Mouse (Mus musculus) CD4-positive, CD25-positive, alpha-beta regulatory T cell, adult 4 months (primary cell): ENCODE measurements around the gene Ptprh. TPM values are rescaled to one million over a fixed set of nuclear protein-coding genes. Genes with fewer than 3 reads are reported as not detected.
"Not testable (repeated sequence)": the region's sequence is repeated elsewhere in the genome, so short reads cannot be mapped to it uniquely, and the experiment has no call there.

Experiments used
- ATAC-seq: one replicate; pipeline ENCODE4 v1.8.0; 2017
- polyA plus RNA-seq, 2 experiments: library from polyadenylated mRNA; unstranded; fragments of 100-300 nt; shearing (Covaris generic); gene quantifications; one replicate each; pipeline ENCODE4 v1.2.1; 2017

Gene Ptprh
- polyA plus RNA-seq, 2 experiments from 2014 or later: not detected

DNA sequence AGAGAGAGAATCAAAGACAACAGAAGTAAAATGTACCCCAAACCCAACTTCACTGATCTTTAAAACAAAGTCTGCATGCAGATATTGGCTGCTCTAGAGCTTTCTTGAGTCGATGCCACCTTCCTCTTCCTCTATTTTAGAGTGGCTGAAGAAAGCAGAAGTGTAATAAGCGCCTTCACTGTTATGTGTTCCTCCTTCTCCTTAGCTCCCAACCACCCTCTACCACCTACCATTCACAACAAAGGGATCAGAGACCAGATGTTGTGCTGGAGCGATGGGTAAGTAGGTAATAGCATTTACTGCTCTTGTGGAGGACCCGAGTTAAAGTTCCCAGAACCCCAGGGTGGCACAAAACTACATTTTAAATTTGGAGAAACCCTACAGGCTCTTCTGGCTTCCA is 6.8 kb downstream of the Ptprh start:
- not testable (repeated sequence) for ATAC-seq

DNA sequence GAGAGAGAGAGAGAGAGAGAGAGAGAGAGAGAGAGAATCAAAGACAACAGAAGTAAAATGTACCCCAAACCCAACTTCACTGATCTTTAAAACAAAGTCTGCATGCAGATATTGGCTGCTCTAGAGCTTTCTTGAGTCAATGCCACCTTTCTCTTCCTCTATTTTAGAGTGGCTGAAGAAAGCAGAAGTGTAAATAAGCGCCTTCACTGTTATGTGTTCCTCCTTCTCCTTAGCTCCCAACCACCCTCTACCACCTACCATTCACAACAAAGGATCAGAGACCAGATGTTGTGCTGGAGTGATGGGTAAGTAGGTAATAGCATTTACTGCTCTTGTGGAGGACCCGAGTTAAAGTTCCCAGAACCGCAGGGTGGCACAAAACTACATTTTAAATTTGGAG is 22.4 kb downstream of the Ptprh start:
- ATAC-seq: not testable (repeated sequence)

DNA sequence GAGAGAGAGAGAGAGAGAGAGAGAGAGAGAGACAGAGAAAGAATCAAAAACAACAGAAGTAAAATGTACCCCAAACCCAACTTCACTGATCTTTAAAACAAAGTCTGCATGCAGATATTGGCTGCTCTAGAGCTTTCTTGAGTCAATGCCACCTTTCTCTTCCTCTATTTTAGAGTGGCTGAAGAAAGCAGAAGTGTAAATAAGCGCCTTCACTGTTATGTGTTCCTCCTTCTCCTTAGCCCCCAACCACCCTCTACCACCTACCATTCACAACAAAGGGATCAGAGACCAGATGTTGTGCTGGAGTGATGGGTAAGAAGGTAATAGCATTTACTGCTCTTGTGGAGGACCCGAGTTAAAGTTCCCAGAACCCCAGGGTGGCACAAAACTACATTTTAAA is 31.5 kb downstream of the Ptprh start:
- ATAC-seq: not testable (repeated sequence)

DNA sequence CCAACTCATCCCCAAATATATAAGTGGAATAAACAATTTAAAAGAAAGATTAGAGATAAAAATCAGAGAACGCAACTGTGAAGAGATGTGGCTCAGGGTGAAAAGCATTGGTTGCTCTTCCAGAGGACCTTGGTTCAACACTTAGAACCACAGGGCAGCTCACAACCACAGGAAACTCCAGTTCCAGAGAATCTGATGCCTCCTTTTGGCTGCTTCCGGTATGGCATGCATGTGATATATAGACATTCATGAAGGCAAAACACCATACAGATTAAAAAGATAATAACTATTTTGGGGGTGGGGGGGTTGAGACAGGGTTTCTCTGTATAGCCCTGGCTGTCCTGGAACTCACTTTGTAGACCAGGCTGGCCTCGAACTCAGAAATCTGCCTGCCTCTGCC is 41.2 kb downstream of the Ptprh start:
- no peak for ATAC-seq

DNA sequence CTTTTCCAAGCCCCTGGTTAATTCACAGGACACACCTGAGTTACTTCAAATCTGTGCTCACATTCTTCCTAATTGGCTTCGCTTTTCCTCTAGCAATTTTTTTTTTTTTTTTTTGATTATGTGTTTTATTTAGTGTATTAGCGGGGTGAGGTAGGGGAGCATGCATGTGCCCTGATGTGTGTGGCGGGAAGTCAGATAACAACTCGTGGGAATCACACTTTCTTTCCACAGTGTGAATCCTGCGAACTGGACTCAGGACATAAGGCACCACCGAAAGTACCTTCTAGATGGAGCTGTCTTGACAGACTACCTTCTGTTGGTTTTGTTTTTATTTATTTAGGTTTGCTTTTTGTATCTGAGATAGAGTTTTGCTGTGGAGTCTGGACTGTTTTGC is 46.7 kb downstream of the Ptprh start:
- no peak for ATAC-seq

DNA sequence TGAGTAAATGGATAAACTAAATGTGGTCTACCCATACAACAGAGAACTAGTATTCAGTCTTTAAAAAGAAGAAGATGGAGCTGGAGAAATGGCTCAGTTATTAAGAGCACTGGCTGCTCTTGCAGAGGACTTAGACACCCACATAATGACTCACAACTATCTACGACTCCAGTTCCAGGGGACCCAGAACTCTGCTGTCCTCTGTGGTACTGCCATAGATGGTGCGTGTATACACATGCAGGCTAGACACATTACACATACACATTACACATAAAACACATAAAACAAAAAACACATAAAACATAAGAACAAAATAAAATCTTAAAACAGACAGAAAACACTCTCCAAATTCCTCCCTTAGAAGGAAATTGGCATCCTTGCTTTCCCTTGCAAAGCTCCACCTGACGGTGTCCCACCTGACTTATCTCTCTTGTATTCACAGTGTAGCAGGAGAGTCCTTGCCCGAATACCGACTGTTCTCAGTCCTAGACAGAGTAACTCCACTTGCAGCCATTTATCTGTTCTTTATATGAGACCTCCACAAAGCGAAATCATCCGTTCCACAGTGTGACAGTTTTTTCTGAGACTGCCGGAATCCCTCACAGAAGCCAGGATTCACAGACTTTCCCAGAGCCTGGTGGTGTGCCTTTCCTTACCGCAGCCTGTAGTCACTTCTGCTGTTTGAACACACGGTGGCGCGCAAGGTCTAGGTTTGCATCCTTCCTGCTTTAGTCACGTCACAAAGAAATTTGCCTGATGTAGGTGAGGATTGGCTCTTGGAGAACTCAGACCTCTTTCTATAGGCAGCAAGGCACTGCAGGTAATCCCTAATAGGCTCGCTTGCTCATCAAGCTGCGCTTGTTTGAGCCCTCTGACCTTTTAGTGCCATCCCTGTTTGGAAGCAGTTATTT is 47.3 kb downstream of the Ptprh start:
- peak; percentile 100 for ATAC-seq

DNA sequence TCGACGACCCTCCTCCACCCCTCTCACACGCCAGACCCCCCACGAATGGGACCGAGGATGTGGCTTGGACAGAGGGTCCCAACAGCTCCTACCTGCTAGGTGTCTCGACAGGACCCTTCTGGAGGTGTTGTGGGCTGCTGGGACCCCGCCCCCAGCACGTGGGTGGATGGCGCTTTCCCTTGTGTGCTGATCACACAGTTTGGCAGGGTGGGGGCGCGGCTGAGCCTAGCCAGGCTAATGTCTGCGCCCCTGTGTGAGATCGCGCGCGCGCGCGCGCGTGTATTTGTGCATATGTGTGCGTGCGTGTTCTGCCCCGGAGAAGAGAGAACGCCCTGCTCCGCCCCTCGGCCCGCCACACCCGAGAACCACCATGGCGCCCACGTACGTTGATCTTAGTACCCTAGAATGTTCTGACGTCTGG is 56.6 kb downstream of the Ptprh start, which contains the start of gene Syt5:
TSS of gene Syt5 (minus strand) at position 321 of the 421 bp plus-strand sequence.
- no peak for ATAC-seq

DNA sequence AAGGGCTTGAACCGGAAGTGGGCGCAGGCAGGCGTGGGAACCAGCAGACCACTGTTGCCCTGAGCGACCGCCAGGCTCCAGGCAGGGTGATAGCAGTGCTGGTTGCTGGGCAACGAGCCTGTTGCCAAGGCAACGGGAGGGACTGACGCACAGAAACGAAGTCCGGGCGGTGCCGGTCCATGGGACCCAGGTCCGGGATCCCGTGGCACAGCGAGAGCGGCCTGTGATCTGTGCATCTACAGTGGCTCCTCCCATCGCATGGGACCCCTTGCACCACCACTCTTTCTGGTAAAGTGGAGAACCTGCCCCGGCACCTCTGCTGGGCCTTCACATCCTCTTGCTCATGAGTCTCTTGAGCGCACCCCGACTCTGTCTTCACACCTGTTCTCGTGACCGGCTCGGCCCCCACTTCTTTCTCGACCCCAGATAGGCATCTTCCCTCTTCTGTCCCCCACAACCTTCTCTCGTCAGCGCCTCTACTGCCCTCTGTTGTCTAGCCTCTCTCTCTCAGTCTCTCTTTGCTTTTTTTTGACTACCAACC is 57.2 kb downstream of the Ptprh start:
- no peak for ATAC-seq

DNA sequence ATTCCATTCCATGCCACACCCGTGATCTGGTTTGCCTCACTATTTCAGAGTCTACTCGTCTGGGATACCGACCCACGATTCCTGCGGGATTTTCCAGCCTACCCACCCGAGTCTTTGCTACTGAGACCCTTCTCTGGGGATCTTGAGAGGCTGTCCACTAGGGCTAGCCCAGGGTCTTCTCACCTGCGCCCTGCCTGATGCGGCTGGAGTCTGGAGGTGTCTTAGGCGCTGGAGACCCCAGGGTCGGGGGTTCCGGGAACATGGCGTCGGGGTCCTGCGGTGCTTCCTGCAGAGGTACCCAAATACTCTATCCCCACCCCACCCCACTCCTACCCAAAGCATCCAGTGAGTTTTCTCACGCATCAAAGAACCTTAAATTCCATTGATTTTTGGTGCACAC is 57.8 kb downstream of the Ptprh start:
- ATAC-seq: no peak

DNA sequence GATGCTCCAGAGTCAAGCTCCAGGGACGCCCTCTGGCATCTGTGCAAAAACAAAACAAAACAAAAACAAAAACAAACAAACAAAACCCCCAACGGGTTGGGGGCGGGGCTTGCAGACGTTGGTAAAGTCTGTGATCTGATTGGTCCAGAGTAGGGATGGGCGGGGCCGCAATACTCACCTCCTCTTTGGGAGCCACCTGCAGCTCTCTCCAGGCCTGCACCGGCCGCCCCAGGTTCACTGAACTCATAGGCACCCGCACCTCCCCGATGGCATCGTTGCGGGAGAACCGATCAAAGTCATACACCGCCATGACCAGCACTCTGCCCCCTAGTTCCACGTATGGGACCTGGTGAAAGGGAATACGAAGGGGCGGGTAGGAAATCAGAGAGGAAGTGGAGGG is 61.8 kb downstream of the Ptprh start:
- ATAC-seq: no peak

DNA sequence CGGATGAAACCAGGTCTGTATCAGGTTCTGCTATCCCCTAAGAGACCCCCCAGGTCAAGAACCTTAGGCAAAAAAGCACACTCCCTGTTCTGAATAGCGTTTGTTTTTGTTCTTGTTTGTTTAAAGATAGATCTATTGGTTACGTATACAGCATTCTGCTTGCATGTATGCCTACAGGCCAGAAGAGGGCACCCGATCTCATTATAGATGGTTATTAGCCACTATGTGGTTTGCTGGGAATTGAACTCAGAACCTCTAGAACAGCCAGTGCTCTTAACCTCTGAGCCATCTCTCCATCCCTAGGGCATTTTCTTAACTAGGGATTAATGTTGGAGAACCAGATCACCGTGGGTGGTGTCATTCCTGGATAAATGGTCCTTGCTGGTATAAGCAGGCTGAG is 62.5 kb downstream of the Ptprh start:
- ATAC-seq: no peak

DNA sequence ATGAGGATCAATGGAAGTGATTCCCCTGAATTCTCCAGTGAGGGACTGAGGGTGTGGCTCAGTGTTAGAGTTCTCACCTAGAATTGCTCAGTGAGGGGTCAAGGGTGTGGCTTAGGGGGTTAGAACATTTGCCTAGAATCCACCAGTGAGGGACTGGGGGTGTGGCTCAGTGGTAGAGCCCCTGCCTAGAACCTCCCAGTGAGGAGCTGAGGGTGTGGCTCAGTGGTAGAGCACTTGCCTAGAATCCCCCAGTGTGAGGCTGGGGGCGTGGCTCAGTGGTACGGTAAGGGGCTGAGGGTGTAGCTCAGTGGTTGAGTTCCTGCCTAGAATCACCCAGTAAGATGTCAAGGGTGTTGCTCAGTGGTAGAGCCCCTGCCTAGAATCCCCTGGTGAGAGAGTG is 64.8 kb downstream of the Ptprh start:
- no peak for ATAC-seq

DNA sequence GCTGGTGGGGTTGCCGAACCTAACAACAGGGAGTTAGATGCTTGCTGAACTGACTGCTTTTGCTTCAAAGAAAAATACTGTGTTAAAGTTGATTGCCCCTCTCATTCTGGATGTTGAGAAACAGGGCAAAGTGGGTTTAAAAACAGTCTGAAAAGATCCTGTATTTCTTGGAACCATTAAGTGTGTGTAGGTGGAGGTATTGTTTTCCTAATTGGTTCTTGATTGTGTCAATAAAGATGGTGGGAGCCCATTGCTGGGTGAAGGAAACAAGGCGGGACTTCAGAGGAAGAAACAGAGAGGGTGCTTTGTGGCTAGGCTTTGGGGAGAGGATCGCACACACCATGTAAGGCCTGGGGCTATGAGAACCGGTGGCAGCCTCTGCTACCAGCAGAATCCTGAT is 66.7 kb downstream of the Ptprh start:
- ATAC-seq: no peak

DNA sequence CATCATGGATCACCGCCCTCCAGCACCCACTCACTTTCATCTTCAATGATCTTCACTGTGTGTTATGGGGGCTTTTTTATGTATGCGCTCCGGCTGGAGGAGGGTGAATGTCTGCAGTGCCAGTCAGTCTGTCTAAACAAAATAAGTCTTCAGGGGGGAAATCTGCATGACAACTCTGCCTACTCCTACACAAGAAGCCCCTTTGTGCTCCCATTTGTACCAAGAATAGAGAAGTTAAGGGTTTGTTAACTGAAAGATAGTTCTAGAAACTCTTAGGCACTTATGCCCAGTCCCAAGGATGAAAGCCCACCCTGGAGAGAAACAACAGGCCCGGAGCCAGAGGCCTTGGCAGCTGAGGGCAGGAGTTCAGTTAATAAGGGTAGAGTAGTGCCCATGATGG is 67.5 kb downstream of the Ptprh start:
- ATAC-seq: no peak

DNA sequence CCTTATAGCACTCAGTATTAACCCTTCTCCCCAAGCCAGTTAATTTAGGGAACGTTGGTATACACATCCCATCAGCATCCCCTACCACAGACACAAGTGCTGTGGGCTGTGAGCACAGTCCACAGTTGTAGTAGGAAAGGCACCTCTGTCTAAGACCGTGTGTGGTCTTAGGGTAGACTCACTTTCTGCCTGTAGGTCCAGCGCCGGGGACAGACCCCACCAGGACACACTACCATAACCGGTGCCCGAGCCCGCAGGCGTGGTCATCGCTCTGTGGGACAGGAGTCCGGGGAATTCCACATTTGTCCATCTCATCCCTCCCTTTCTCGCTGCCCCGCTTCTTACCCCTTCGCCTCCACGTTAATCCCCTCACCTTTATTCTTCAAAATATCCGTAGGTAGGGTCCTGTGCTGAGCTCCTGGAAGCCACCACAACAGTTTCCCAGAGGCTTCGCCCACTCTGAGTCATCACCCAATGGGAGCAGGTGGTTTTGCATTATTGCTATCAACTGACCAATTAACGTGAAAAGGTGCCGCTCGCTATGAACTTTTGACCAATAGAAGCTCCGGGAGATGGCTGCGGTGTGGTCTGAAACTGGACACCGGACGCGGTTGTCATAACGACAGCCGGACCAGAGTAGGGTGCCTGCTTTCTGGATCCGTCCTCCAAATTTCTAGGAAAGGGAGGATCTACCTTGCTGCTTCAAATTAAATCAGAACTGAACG is 71.7 kb downstream of the Ptprh start, which contains the start of gene Dnaaf3:
TSS of gene Dnaaf3 (minus strand) at position 449 of the 725 bp plus-strand sequence.
- no peak for ATAC-seq

DNA sequence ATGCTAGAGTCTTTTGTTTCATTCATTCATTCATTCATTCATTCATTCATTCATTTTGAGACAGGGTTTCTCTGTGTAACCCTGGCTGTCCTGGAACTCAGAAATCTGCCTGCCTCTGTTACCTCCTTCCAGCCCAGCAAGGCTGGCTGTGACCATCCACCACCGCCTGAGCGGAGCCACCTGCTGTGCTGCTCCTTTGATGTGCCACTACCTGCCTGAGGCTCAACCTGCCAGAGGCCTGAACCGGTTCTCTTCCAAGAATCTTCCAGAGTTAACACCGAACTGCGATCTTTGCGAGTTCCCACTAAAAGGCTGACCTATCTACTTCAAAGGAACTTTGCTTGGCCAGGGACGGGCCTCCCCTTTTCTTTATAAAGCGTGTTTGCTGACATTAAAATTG is 73.7 kb downstream of the Ptprh start:
- ATAC-seq: not testable (repeated sequence)

DNA sequence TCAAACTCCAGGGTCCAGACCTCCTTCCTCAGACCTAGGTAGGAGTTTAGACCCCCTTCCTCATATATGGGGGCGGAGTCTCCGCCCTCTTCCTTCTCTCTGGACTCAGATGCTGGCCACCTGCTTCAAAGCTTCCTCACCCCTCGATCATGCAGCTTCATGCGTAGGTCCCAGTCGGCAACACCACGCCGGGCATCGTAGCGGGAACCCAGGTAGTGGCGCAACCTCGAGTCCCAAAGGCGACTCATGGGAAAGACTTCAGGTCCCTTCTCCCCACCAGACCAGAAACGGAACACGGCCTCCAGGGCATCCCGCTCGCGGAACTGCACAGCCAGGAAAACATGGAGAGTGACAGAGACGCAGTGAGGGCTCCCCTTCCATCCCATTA is 76.5 kb downstream of the Ptprh start:
- ATAC-seq: no peak

DNA sequence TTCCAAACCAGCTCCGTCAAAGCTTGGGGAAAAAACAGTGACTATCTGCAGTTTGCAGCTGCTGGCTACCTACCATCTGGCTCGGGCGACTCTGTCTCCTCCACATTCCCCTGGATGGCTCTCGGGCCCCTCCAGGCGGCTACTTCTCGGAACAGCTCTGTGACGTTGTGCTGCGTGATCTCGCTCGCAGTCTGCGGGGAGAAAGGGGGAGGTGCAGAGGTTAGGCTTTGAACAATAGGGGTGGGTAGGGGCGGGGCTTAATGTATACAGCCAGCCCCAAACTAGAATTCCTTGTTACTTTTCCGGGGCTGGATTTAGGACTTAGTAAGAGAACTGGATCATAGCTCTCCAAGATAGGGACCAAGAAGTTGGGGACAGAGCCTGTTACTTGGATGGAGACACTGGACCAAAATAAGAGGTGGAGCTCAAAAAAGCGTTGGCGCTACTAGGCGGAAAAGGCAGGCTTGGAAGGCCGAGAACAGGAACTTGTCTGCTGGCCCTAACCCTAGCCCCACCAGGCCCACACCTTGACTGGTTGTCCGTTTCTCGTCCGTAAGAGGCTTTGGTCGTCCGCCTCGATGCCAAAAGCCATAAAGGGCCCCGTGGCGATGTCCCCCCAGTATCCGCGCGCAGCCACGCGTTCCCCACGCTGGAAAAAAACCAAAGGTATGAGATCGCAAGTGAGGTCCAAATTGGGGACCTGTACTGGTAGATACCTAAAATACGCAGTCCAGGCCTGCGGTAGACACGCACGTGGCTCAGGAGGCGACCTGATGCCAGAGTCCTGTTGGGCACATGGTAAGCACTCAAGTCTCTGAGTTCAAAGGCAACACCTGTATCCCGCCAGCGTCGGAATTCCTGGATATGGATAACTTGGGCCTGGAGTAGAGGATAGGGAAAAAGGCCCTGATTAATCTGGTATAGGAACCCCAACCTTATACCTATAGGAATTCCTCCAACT is 77.2 kb downstream of the Ptprh start:
- peak; percentile 97 for ATAC-seq

DNA sequence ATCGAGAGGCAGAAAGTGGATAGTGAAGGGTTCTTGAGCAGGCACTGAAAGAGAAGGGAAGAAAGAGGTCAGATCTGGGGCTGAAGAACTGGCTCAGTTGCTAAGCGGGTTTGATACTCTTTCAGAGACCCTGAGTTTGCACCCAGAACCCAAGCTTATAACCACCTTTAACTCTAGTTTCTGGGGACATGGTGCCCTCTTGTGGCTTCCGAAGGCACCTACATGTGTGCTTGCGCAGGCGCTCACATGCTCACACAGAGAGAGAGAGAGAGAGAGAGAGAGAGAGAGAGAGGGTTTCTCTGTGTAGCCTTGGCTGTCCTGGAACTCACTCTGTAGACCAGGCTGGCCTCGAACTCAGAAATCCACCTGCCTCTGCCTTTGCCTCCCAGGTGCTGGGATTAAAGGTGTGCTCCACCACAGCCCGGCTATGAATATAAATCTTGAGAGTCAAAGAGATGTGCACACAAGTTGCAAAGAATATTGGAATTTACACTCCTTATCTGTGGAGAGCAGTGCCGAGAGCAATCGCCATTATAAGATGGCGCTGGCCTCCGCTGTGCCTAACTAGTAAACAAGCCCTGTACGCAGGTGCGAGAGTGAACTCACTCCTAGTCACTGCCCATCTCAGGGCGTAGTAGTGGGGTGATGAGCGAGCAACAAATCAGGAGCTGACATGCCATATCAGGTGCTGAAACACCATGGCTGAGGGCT is 79.5 kb downstream of the Ptprh start, which contains the start of gene Tnni3:
TSS of gene Tnni3 (minus strand) at position 18 of the 711 bp plus-strand sequence.
- ATAC-seq: peak; percentile 67

DNA sequence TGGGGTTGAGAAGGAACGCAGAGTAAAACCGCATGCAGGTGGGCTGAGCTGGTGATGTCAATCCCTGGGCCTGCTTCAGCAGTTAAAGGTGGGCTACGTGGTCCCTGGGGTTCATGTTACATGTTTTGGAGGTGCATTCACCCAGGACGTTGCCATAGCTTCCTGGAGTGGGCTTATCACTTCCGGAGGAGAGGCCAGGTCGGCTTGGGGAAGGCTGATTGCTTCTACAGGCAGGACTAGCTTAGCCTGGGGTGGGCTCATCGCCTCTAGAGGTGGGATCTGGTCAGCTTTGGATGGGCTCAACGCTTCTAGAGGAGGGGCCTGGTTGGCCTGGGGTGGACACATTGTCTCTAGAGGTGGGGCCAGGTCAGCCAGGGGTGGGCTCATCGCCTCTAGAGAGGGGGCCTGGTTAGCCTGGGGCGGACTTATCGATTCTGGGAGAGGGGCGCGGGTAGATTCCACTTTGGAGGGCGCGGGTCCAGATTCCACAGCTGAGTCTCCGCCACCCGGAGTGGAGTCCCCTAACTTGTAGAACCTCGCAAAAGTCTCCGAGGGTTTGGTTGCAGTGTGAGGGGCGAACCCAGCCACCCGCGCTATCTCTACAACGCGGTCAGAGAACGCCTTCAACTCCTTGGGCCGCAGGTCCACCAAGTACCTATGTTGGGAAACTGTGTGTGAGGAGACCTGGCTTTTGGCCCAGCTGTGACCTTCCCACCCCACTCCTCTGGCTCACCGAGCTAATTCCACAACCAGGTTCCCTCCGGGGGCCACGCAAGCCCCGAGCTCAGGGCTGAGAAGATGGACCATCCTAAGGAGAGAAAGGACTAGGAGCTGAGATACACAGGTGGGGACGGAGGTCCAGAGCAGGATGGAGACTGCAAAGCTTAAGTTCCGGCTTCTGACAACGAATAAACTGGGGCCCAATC is 80.4 kb downstream of the Ptprh start:
- no peak for ATAC-seq
